Mouse (Mus musculus) B cell, adult 2 months (primary cell): ENCODE results near the gene Gda.
A peak's percentile ranks its signal among the peaks of the same experiment; 100 is the strongest.

Experiments used
- DNase-seq, 2 experiments: peaks; one replicate each; pipeline ENCODE4 v3.0.0; 2022

The Gda gene

DNA sequence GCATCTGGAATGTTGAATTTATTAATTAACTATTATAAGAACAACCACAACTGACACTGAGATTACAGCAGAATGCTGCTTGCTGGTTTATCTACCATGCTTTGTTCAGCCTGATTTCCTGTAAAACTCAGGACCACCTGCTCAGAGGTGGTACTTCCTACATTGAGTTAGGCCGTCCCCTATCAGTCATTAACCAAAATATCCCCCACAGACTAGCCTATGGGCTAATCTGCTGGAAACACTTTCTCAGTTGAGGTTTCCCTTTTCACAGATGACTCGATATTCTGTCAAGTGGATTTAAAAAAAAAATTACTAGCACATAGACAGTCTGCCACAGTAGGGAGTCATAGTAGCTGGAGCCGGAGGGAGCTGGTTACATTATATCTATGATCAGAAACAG, 31.5 kb downstream of the Gda start:
- no peak for DNase-seq

DNA sequence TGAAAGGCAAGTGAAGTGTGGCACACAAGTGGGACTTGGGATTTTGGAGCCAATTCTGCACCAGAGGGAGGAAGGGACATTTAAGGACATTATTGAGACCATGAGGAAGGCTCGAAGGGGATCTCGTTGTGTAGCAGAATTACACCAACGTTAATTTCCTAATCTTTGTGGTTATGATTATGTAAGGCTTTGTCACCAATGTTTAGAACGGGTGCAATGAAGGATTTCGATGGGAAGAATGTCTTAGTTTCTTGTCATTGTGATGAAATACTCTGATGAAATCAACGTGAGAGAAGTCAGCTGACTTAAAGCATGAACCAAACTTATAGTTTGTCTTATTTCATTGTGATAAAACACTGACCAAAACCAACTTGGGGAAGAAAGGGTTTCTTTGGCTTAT, 32.4 kb downstream of the Gda start:
- no peak for DNase-seq

DNA sequence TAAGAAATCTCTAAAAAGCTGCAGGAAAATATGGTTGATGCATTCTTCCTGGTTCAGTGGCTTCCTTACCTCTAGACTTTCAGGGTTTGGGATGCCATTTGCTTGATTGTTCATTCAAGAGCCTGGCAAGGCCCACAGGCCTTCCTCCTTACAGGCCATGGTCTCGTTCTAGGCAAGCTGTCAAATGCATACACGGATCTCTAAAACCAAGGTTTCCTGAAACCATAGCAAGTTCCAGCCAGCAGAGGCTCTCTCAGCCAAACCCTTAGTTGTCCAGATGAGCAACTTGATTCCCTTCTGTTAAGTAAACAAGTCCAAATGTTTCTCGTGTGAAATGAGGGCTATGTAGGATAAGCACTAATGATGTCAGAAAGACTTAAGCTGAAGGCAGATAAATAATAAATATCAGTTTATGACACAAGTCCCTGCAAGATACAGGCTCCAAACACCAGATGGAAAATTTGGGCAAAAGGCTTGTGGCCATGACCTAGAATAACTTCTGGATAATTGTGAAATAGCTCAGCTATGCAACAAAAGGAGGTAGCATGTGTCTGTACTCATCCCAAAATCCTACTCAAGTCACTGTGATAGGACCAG, 34.0 kb downstream of the Gda start:
- DNase-seq: no peak

DNA sequence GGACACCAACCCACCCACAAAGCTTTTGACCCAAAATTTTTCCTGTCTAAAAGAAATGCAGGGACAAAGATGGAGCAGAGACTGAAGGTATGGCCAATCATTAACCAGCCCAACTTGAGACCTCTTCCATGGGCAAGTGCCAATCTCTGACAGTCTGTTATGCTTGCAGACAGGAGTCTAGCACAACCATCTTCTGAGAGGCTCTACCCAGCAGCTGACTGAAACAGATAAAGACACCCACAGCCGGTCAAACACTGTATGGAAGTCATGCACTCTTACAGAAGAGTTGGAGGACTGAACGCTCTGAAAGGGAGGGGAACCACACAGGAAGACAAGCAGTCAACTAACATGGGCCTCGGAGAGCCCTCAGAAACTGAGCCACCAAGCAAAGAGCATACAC, 36.7 kb downstream of the Gda start:
- no peak for DNase-seq

DNA sequence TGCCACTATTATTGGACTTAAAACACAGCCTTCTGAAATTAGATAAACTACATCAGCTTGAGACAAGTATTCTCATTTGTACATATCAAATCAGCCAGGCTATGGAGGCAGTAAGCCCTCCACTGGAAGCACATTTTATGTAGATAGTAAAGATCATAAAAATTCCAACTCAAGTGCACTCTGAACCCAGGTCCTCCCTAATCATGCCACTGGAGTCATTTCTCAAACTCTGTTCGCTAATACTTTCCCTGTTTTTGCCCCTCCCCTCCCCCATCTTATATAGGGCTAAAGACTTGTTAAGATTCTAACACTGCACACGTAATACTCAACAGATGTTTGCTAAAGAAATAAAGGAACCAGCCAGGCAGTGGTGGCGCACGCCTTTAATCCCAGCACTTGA, 39.9 kb downstream of the Gda start:
- DNase-seq: no peak

DNA sequence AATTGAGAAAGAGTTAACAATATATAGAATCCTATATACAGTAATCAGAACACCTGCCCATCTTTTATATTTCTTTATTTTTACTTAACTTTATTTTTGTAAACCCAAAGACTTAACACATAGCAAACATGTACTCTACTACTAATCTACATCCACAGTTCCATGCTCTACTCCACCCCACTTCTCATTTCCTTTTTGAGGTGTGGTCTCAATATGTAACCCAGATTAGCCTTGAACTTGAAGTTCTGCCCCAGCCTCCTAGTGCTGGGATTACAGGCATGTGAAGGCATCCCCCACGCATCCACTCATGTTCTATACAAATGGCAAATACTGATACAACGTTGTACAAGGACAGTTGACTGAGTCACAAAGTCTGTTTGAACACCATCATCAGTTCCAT, 40.4 kb downstream of the Gda start:
- no peak for DNase-seq

DNA sequence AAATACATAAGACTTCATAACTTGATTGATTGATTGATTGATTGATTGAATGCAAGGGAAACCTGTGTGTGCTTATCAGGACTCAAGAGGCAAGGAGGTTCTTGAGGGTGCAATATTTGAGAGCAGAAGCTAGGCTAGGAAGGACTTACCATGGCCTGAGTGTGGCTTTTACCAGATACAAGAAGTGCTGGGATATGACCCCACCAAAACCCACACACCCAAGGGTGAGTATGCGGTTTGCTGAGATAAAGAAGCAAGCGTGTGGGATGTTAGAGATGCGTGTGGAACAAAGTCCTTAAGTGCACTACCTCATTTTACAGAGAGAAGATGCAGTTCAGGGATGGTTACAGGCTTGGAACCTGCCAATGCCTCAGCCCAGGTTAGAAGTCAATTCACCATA, 41.0 kb downstream of the Gda start:
- no peak for DNase-seq

DNA sequence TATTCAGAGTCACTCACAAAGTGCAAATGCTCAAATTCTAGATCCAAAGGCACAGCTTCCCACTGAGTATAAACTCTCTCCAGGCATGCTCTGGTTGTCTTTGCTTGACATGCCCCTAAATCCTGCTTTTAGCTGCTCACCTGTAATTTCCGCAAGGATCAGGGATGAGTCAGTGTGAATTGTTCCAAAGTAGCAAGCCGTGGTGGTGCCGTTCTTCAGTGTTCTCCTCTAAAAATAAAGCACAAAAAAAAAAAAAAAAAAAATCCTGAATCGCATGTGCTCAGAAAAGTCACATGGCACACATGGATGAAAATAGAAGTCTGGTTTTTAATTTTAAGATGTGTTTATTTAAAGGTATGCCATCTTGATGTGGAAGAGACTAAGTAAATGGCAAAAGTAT, 47.9 kb downstream of the Gda start:
- DNase-seq: no peak

DNA sequence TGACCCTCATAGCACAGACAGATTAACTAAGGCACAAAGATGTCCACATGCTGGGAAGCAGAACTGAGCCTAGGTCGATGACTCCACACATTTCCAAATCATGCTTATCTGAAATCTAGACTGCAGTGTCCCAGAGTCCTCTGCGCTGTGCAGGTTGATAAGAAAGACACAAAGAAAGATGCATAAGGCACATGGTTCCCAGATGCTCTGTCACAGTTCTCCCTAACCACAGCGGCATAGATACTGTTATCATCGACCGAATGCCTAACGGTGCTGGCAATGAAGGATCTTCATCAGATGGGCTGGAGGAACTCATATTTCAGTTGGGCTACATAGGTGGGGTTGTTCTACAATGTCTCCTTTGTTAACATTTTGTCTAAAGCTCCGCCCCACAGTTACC, 49.5 kb downstream of the Gda start:
- no peak for DNase-seq

DNA sequence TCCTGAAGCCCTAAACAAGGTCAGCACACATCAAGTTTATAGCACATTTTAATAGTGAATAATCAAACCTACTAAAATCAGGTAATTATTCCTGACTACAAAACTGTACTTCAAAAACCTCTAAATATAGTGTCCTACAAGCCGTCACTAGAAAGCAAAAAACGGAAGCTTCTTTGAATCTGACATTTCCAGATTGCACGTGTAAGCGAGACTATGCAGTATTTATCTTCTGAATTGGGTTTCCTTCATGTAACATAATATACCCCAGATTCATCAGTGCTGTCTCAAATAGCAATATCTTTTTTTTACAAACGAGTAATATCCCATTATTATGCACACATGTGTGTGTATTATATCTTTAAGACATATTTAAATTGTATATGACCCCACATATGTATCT, 54.8 kb downstream of the Gda start:
- no peak for DNase-seq

DNA sequence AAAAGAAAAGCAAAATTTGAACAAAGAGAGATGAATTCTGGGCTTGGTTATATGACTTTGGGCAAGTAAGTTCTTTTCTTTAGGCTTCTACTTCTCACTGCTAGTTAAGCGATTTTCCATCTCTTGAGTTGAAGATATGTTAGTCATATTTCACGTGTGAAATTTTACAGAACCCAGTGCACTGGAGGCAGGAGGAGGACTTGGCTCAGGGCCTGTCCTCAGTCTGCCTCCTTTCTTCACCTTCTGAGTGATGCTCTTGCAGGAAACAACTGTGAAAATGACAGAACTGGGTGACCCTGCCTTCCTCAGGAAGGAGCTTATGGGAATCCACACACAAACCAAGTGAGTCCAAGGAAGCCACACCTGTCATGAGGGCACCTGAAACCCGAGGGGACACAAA, 57.9 kb downstream of the Gda start:
- DNase-seq: no peak

DNA sequence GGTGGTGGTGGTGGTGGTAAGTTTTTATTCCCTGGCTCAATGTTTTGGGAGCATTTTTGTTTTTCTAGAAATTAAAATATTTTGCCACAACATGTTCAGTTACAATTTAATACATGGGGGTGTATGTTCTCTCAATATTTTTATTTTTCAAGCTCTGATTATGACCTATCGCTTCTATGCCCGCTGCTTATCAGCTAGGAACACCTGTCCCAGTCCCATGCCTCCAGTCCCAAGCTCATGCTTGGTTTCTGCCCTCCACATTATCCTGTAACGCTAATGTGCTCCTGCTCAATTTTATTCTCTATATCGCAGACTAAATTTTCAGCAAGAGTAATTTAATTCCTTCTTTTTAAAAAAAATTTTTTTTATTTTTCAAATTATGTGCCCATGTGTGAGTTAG, 64.1 kb downstream of the Gda start:
- DNase-seq: no peak

DNA sequence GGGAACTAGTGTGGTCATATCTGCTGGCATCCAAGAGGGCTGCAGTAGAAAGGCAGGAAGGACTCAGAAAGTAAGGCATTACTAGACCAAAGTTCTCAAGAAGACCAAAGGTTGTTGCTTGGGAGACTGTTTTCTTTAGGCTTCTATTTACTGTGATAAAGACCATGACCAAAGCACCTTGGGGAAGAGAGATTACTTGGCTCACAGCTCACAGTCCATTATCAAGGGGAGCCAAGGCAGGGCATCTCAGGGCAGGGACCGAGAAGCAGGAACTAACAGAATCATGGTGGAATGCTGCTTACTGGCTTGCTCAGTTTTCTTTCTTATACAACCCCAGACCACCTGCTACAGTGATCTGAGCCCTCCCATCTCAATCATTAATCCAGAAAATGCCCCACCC, 65.9 kb downstream of the Gda start:
- DNase-seq: no peak

DNA sequence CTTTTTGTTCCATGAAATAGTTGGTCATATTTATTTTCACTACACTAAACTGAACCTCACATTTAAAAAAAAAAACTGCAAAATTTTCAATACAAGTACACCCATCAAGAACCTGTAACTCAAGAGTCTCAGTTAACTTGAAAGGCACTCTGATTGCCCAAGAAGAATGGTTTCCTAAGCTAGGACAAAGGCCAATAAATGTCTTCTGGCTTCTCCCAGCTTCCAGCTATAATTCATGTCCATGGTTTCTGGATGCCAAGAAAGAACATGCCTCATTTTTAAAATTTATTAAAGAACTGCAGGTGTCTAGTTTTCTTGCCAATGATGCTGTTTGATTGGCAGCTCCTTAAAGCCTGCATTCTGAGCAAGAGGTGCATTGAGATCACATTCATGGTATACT, 75.3 kb downstream of the Gda start:
- DNase-seq: no peak

DNA sequence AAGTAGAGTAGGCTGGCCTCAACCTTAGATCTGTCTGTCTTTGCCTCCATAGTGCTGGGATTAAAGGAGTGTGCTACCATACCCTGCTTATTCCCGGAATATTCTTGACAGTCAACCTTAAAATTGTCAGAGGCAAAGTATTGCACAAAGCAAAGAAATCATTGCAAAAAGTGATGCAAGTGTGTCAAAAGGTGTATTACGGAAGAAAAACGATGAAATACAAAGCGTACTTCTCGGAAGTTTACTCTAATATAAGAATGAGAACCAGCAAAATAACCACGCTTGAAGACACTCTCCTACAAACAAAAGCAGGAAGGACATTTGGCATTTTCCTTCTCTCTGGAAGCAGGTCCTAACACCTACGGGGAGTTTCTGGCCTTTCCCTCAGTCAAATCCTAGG, 76.9 kb downstream of the Gda start:
- no peak for DNase-seq

DNA sequence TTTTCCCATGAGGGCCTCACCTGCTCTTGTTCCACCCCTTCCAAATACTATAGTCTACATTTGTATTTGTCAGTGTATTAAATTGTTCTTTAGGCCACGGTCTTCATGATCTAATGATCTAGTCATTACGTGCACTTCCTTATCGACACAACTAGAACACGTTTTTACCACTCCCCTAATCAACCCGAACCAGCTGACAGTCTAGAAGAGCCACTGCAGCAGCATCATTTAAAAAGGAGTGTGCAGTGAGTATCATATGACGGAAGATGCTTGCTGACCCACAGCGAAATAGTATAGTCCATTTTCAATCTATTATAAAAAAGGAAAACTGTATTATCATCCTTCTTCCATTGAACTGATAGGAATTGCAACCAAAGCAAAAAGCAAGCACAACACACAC, 82.3 kb downstream of the Gda start:
- no peak for DNase-seq

DNA sequence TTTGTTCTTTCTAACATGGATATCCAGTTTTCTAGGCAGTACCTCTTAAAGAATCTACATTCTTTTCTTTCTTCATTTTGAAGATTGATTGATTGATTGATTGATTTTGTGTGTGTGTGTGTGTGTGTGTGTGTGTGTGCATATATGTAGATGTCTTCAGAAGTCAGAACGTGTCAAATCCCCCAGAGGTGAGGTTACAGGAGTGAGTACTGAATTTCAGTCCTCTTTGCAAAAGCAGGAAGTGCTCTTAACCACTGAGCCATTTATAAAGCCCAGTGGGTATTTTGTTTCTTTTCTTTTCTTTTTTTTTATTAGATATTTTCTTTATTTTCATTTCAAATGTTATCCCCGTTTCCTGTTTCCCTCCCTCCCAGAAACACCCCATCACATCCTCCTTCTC, 86.4 kb downstream of the Gda start:
- no peak for DNase-seq

DNA sequence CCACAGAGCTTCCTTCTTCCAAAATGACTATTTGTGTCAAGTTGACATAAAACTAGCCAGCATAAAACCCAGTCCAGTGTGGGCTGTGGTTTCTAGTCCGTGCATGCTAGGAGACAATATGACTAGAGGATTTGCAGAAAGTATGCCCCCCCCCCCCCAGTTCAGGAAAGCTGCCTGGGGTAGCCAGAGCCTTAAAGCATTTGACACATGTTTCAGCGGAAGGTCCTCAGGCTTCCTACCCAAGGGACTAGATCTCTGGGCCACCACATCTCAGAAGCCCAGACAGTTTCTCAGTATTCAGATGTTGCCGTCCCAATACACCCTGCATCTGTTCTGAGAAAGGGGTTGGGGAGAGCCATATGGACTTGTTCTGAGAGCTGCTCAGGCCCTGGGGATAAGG, 89.0 kb downstream of the Gda start:
- no peak for DNase-seq

DNA sequence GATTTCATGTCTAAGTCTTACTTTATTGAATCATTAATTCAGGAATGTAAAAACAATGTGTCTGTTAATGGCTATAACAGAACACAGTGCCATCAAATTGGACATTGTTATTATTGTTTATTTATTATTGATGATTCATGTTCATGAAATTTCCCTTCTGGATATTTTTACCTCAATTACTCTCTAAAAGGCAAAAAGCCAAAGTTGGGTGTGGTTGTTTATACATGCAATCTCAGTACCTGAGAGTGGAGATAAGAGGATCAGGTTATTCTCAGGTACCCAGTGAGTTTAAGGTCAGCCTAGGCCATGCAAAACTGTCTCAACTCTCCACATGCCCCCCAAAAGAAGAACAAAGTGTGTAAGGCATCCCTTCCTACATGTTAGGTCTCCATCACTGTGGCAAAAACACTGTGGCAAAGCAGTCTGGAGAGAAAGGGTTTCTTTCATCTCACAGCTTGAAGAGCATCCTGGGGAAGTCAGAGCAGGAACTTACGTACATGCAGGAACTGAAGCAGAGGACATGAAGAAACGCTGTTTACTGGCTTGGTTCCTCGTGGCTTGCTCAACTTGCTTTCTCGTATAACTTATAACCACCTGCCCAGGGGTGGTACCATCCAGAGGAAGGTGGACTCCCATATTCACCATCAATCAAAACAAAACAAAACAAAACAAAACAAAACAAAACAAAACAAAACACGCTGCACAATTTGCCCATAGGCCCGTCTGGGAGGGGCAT, 89.6 kb downstream of the Gda start:
- no peak for DNase-seq

DNA sequence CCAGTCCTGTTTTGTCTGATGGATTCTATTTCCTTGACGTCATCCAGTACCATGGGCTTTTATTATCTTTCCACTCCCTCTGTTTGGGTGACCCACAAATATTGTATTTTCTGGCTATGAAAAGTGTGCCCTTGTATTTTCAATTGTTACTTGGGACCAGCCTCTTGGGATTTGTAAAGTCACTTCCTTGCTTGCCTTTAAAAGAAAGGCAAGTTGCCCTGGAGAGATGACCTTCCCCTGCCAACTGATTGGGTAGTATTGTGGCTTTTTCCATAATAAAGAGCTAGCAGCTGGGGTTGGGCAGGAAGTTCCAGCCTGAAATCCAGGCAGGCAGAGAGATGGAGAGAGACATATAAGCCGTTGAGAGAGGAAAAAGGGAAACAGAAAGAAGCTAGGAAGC, 91.5 kb downstream of the Gda start:
- DNase-seq: no peak

DNA sequence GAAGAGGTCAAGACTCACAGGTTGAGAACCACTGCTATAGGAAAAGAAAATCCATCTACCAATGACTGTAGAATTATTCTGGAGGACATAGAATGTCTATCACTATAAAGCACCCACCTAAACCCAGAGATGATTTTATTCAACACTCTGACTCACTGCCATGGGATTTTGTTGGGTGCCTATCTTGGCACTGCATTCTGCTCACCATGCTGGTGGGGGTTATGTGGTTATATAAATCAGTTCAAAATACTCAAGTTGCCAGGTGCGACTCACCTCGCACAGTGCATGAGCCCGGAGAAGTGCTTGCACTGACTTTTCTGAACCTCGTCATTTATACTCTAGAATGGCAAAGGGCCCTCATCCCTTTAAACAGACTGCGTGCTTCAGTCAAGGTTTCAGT, 94.0 kb downstream of the Gda start:
- DNase-seq: no peak

DNA sequence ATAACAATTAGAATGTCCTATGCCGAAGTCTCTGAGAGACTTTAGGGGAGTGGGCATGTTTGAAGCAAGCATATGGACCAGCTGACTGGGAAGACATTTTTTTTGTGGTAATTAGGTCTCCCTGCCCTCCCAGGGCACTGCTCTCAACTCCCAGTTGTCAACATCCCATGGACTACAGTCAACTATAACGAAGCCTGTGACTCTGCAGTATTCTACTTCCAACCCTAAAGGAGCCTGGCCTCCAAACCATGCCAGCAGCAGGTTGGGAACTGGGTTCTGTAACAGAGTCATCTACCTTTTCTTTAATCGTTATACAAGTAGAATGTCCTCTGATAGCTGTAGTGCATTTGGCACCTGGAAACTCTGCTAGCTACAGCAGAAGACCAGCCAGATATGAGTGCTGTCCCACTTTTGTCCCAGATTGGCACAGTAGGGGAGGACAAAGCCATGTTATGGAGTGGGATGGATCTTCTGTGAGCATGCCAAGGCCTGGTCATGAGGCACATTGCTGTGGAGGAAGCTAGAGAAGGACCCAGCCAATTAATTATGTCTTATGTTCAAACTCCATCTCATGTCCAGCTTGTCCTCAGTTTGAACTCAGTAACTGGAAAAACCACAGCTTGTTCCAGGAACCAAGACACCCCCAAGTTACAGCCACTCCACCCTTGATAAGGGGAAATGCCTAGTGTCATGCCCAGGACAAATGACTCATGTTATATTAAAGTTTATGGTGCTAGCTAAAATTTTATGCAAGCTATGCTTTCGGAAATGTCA, 96.6 kb downstream of the Gda start:
- no peak for DNase-seq

DNA sequence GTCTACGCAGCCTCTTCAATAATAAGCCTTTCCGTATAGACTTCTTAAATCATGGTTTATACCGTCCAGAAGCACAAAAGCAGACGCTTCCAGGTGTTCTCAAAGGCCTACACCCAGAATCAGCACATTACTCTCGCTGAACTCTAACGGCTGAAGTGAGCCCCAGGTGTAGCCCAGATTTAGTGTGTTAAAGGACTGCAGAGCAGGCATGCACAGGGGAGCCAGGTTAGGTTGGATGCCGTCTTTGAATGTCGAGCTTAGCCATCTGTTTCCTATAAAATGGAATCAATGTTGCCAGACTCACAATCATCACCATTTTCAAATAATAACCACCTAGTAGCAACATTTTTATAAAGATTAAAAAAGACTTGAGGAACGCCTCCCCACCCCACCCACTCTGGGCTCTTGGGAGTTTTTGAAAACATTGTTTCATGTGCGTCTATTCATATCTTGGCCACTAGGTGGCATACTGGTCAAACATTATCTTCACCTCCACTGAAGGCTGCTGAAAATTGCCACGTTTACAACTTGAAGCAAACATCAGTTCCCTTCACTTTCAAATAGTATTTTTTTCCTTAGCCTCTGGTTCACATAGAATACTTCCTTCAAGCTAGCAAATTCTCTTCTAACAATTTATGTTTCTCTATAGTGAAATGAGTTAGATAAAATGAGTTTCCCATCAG, 100.0 kb downstream of the Gda start:
- DNase-seq: peak; percentile 53 to 58
